Mouse (Mus musculus) frontal cortex, postnatal 14 days (tissue): ENCODE results near the gene Armc8.

ENCODE experiments used
- DNase-seq, 2 experiments: peaks; one replicate each; pipeline ENCODE4 v3.0.0; 2022; ENCODE audit warnings: low spot score in 2 of 2

The Armc8 gene

DNA sequence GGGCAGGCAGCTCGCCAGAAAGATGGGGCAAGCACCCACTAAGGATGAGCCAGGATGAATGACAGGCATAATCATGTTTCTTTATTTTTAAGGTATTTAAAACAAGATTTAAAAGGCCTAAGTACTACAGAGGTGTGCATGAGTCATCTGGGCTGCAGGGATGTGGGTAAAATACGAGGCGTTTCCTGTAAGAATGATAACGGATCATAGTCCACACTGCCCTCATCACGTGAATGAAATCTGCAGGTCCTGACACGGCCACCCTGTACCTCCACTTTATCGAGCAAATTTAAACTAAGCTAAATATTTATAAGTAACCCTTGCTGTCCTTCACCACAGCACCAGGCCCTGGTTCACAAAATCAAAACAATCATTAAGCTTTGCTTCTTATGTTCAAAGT lies 62.8 kb downstream of the Armc8 start:
- DNase-seq: no peak

DNA sequence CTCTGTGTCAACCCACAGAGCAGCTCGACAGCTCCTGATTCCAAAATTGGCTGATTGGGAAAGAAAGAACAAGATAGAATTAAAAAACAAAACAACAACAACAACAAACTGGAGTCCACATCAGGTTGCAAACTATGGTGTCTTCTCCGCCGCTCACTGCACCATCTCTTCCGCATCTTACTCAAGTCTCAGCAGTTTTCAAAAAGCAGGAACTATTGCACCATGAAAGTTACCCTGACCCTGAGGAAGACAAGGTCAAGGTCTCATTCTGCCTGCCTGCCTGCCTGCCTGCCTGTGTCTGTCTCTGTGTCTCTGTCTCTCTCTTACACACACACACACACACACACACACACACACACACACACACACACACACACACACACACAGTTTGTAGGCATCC lies 69.4 kb downstream of the Armc8 start:
- no peak for DNase-seq

DNA sequence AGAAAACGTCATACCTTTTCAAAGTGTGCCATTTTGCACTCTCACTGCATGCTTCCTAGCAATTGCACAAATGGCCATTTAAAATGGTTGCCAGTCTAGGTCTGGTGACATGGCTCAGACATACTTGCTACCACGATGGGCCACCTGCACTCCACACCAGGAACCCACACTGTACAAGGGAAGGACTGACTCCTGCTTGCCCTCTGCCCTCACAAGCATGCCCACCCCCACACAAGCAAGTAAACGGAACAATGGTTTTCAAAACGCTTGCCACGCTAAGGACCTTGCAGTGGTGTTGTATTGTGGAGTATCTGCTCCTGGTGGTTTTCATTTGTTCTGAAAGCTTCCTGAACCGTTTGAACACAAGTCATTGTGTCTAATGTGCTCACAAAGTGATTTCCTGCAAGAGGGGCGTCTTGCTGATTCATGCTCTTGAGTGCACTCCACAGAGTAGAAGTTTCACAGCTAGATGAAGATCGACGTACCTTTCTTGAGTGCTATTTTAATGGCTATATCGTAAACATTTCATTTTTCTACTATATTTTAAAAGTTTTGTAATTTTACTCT lies 76.0 kb downstream of the Armc8 start:
- no peak for DNase-seq

- no peak for DNase-seq
Measured at GRCm38 (mm10) chr9:99491050-99491449, 77.6 kb downstream of the Armc8 start.

DNA sequence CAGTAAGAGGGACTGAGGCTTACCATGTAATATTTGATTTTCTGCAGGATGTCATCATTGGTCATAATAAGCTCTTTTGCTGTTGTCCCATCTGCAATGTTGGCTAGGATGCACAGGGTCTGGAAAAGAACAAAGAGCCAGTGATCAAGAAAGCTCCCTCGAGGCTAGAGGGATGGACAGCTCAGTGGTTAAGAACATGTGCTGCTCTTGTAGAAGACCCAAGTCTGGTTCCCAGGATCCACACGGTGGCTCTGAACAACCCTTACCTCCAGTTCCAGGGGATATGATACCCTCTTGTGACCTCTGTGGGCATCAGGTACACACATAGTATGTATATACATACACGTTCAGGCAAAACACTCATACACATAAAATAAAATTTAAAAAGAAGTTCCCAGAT lies 80.9 kb downstream of the Armc8 start:
- no peak for DNase-seq

DNA sequence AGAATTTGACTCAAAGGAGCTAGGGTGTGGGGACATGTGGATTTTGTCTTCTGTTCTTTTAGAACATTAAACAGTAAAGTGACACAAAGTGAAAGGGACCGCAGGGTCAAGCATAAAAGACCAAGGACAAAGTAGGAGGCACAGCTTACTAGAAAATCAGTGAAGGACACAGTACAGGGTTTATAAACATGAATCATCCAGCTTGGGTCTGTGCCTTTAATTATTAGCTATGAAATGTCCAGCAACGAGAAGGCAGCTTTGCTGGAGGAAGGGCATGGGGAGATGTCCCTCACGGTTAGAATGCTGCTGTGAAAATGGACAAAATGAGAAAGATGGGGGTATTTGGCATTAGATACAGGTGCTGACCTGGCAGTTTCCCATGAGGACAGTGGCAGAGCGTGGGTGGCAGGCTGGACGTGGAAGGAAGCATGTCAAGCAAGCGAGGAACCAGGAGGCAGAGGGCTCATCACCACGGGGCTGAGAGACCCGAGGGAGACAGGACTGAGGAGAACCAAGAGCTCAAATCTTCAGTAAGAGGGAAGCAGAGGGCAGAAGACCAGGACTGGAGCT lies 81.5 kb downstream of the Armc8 start:
- DNase-seq: no peak

GRCm38 (mm10) chr9:99485144-99485543 lies 83.6 kb downstream of the Armc8 start:
- DNase-seq: no peak

DNA sequence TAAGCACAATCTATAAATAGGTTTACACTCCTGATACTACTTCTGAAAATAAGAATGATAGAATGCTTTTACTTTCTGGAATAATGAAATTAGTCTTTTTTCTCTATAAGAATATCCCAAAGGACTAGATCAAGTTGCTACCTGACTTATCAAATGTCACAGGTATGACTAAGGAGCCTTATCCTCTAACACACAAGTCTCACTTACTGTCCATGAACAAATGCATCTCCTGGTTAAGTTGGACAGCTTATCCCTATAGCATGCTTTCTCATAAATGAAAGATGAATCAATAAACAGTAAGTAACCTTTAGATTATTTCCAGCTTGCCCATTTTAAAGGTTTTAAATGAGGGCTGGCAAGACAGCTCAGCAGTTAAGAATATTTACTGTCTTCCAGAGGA lies 84.1 kb downstream of the Armc8 start:
- DNase-seq: no peak

DNA sequence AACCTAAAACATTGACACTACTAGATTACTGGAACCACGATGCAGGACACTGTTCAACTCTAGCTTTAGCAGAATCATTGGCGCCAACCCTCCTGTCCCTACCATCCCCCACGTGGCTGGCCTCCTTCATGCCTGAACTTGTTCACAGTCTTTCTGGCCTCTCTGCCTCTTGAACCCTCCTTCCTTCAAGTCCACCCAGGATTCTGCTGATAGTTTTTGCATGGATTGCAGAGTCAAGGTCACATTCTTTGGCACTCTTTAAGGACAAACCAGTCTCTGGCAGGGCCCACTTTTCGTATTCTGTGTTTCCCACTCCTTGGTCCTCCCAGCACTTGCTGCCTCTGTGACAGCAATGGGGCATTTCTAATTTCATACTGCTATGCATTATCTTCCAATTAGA lies 85.5 kb downstream of the Armc8 start:
- DNase-seq: no peak

DNA sequence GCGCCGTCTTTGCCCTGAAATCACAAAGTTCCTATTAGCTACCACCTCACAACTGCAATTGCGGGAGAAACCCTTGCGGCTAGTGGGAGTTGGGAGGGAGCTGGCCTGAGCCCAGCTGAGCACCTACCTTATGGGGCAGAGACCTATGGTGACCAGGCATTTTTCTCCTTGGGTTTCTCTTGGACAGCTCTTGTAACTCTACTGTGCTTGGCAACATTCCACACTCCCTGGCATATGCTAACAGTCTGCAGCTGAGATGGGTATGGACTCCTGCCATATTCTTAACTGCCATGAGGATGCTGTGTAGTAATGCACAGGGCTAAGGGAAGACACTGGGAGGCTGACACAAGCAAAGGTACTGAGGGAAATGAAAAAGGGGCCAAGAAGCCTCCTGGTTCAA lies 87.9 kb downstream of the Armc8 start:
- DNase-seq: no peak

DNA sequence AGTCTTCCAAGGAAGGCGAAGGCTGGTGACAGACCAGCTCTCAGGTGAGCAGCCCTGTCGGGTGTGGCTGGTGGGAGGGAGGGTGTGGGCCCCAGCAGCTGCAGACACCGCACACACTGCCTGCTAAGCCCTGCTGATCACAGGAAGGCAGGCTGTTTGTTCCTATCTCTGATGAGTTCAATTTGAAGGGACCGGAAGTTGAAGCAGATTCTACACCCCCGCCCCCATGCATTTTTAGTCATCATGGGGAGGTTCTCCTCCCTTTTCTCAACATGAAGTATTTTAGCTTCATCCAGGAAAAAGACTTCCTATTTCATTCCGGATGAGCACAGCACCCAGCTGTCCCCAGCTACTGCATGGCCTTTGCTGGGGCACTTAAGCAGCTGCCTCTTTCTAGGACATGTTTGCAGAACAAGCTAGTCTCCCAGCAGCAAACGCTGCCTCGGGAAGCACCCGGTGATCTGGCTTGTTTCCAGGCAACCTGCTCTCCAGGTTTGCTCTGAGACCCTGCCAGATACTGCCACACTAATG lies 89.5 kb downstream of the Armc8 start:
- DNase-seq: no peak

DNA sequence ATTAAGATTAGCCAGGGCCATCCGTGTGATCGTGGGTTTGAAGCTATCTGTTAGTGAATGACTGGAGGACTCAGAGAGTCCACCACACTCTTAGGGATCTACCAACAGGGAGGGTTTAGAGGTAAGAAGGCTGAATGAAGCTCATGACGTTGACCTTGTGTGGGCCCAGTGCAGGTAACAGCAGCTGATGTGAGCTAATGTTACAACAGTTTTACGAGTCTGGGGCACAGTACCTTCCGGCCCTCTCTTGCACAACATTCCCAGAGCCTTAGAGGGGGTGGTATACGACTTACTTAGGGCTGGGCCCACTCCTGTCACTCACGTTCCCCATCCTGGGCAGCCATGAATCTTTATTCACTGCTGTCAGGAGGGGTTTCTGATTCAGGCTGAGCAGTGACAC lies 97.4 kb downstream of the Armc8 start:
- no peak for DNase-seq

- DNase-seq: no peak
Measured at GRCm38 (mm10) chr9:99470347-99471092, 98.2 kb downstream of the Armc8 start.

- DNase-seq: no peak
Measured at GRCm38 (mm10) chr9:99469681-99470273, 98.9 kb downstream of the Armc8 start.

DNA sequence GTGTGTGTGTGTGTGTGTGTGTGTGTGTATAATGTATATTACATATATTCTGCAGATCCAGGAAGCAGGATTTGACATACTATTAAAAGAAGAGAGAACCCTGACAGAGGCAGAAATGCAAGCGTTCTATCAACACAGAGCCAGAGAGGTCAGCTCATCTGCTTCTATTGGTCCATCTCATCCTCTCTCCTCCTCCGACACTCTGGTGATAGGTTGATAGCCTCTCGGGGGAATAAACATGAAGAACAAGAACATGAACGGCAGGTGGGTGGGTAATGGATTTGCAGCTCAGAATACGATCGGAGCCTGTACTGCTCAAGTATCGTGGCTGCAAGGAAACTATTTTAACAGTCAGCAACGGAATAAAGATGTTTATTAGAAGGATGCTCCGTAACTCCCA lies 100.1 kb downstream of the Armc8 start:
- no peak for DNase-seq

GRCm38 (mm10) chr9:99464876-99465275 lies 103.8 kb downstream of the Armc8 start:
- no peak for DNase-seq

- no peak for DNase-seq
Measured at GRCm38 (mm10) chr9:99459730-99460129, 109.0 kb downstream of the Armc8 start.

DNA sequence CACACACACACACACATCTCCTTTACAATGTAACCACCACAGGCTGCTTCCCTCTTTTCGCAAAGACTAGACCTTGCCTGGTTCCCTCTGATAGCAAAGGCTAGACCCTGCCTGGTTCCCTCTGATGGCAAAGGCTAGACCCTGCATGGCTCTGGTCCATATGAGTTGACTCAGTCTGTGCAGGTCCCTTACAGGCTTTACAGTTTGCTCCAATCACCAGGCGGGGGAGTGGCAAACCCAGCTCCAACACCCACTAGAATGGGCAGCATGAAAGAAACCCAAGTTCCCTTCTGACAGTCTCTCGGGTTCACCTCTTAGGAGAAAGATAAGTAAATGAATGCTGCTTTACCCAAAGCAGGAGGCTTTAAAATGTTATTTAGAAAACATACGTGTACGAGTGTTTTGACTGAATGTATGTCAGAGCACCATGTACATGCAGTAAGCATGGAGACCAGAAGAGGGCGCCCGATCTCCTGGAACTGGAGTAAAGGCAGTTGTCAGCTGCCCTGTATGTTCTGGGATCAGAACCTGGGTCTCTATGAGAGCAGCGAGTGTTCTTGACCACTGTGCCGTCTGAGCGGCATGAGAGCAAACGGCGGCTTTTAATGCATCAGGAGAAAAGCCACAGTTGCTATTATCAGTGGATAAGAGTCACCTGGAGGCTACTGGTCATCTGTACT lies 110.0 kb downstream of the Armc8 start:
- DNase-seq: no peak

DNA sequence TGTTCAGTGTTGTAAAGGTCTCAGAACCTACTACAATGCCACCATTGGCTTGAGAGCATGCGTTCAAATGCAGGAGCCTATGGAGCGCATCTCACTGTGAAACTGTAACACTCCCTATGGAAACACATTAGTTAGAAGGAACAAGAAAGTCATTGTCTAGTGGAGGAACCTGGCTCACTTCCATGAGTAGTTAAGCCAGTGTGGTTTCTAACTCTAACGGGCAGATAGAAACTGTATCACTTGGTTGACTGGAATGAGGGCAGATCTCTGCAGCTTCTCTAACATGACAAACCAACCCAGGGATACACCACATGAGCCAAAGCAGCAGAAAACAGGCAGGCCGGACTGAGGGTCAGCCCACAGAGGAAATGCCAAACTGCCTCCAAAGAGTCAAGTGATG lies 114.5 kb downstream of the Armc8 start:
- no peak for DNase-seq

DNA sequence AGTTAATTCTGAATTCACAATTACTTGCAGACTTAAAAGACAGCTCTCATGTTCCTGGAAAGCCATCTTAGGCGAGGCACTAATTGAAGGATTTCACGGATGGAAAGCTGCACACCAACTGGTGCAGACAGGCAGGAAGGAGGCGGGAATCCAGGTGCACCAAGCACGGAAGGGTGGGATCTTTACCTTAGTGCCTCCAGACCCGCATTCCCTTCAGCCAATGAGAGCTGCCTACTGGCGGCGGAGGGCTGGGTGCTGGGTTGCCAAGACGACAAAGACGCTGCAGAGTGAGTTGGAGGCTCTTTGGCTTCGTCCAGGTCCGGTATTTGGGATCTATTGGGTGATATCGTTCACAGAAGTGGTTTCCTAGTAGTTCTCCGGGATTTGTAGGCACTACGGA lies 117.5 kb downstream of the Armc8 start, which contains the start of gene Nme9:
TSS of gene Nme9 (plus strand) at position 315 of the 400 bp plus-strand sequence.
- no peak for DNase-seq

- no peak for DNase-seq
Measured at GRCm38 (mm10) chr9:99449886-99450647, 118.6 kb downstream of the Armc8 start.
